Mouse (Mus musculus): ENCODE results near the gene Eno1.

- TF ChIP-seq TAL1 (IDR thresholded peaks at IDR 0.05; ENCODE audit: low read length) (no peak), GATA1 (IDR thresholded peaks at IDR 0.05; ENCODE audit: low read length) (no peak)
These were observed 26.2 kb upstream of the Eno1 start for GRCm38 (mm10) chr4:150210306-150210705.
